Mouse (Mus musculus) liver, embryonic 14.5 days (tissue): ENCODE data around the gene Cd37. TPM values are rescaled to one million over a fixed set of nuclear protein-coding genes. Genes with fewer than 3 reads are reported as not detected.

Experiments used
- ATAC-seq: fragments of 200-750 bp; cut with Nextera tagmentation; 2 replicates; pipeline ENCODE4 v1.8.0; 2017; ENCODE audit warnings: moderate number of reproducible peaks, mild to moderate bottlenecking, moderate library complexity; ENCODE audit not compliant: insufficient read depth
- DNase-seq, 3 experiments: peaks; one replicate each; pipeline ENCODE4 v3.0.0-alpha.2; 2012 to 2013; ENCODE audit warnings: low read depth in 3 of 3, low spot score in 3 of 3
- H3K27ac ChIP-seq: fragments of 300-500 bp; sonication (generic); 2 replicates; pipeline ENCODE4 v1.5.1; 2014; ENCODE audit warnings: moderate library complexity, mild to moderate bottlenecking, control low read depth, inconsistent platforms
- H3K27me3 ChIP-seq: fragments of 300-500 bp; sonication (generic); 2 replicates; pipeline ENCODE4 v1.6.1; 2014; ENCODE audit warnings: mild to moderate bottlenecking, low read length, moderate library complexity; ENCODE audit not compliant: control insufficient read depth, insufficient read depth
- H3K36me3 ChIP-seq: fragments of 300-500 bp; sonication (generic); replicated peaks from 2 replicates; pipeline ENCODE4 v1.6.1; 2014; ENCODE audit warnings: low read depth; ENCODE audit not compliant: control insufficient read depth, insufficient read depth
- H3K4me1 ChIP-seq, 2 experiments: fragments of 200-500 bp in 1 of 2; fragments of 300-500 bp in 1 of 2; sonication (generic) in 1 of 2; replicated peaks; 2 replicates each; pipeline ENCODE4 v1.6.1; 2012 to 2014; ENCODE audit warnings: antibody characterized with exemption in 1 of 2, inconsistent platforms in 1 of 2, low read length in 1 of 2; ENCODE audit not compliant: control insufficient read depth in 2 of 2, insufficient read depth in 2 of 2
- H3K4me2 ChIP-seq: fragments of 300-500 bp; sonication (generic); 2 replicates; pipeline ENCODE4 v1.6.1; 2014; ENCODE audit warnings: low read depth, mild to moderate bottlenecking, control low read depth, moderate library complexity
- H3K4me3 ChIP-seq, 2 experiments: fragments of 200-500 bp in 1 of 2; fragments of 300-500 bp in 1 of 2; sonication (generic) in 1 of 2; 2 replicates each; pipeline ENCODE4 v1.5.1; 2012 to 2014; ENCODE audit warnings: low read depth in 2 of 2, low read length in 2 of 2, mild to moderate bottlenecking in 2 of 2, control low read depth in 1 of 2, inconsistent platforms in 1 of 2, moderate library complexity in 1 of 2; ENCODE audit not compliant: insufficient read depth in 1 of 2
- H3K9ac ChIP-seq: fragments of 300-500 bp; sonication (generic); replicated peaks from 2 replicates; pipeline ENCODE4 v1.6.1; 2014; ENCODE audit warnings: mild to moderate bottlenecking, control low read depth, moderate library complexity
- H3K9me3 ChIP-seq: fragments of 300-500 bp; sonication (generic); 2 replicates; pipeline ENCODE4 v1.6.1; 2016; ENCODE audit warnings: low read length, mixed read lengths; ENCODE audit not compliant: control insufficient read depth
- CTCF ChIP-seq: IDR thresholded peaks from 2 replicates; pipeline ENCODE4 v1.5.1; 2016; ENCODE audit warnings: antibody characterized with exemption, low read depth, control low read depth
- EP300 ChIP-seq: IDR thresholded peaks from 2 replicates; pipeline ENCODE4 v1.6.1; 2016; ENCODE audit warnings: antibody characterized with exemption, low read depth
- WGBS: fragments of 180-500 bp; shearing (Covaris S2); extraction: QIAGEN DNeasy Blood & Tissue Kit; methylation state at CpG from one replicate; pipeline ENCODE4 v1.1.7; 2014; ENCODE audit not compliant: insufficient replicate concordance; 5-methylcytosine and 5-hydroxymethylcytosine counted together
- polyA plus RNA-seq, 2 experiments: library from polyadenylated mRNA; depleted of rRNA in 1 of 2; stranded (reverse) in 1 of 2; unstranded in 1 of 2; fragments of >200 nt; fragmentation: Nextera tagmentation in 1 of 2; extraction: Ambion mirVana in 1 of 2; gene quantifications; 2 replicates each; pipeline versions ENCODE4 v1.2.1 to v1.2.3; 2012 to 2014

Cd37 gene
- polyA plus RNA-seq, 2 experiments: 9.0 to 10.5 TPM

DNA sequence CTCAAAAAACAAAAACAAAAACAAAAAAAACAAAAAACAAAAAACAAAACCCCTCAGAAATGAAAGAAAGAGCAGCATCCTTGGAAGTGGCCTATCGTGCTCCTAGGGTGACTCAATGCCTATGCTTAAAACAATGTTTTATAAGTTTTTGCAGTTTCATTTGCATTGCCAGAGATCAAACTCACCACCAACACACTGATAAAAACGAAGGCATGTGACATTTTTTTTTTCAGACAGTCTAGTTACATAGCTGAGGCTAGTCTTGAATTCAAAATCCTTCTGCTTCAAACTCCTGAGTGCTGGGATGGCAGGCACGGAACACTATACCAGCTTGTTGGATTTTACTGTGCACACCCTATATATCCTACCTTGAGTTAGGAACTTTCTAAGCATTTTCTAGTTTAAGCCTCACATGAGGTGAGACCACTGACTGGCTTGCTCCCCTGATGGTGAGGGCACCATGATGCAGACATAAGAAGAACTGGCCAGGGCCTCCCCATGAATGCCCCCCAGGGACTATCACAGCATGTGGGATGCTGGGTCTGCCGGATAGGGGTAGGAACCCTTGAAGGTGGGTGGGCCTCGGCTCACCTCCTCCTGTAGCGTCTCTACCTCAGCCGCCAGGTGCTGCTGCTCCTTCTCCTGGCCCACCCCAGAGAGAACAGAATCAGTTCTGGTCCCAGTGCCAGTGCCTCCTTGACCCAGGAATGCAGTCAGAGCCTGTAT lies 46.2 kb downstream of the Cd37 start:
- TF ChIP-seq CTCF (no peak), EP300 (no peak)
- no peak overlapping the region for H3K4me2 ChIP-seq
- DNase-seq (no peak), ATAC-seq (no peak)
- H3K9ac ChIP-seq: no peak overlapping the region
- H3K27ac ChIP-seq: no peak overlapping the region
- H3K9me3 ChIP-seq: no peaks in the 10 kb centered on the region
- H3K27me3 ChIP-seq: no peaks in the 10 kb centered on the region; the same call in none of the 2 replicates
- H3K4me3 ChIP-seq: no peak overlapping the region
- no peaks in the 10 kb centered on the region for H3K36me3 ChIP-seq
- no peaks in the 10 kb centered on the region for H3K4me1 ChIP-seq
- WGBS: 61% methylated on average over 7 of the region's 7 CpGs

DNA sequence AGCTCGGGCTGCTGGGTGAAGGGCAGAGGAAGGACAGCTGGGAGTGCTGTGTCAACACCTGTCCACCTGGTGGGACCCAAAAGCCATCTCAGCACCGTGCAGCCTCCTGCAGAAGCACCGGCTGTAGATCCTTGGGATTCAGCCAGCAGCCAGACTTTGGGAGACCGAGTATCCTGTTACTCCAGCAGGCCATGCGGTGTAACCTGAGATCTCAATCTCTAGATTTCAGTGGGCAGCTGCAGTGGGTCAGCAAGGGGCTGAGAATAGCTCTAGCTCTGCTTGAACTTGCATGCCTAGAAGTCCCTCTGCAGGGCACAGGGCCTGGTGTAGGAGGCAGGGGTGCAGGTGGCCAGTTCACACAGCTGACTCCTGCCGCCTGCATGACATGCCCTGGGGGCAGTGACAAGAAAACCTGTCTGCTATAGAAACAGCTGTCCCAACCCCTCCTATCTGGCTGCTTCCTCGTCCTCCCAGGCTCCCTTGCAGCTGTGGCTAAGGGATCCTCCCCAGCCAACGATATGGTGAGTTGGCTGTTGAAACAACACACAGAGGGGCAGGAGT lies 47.0 kb downstream of the Cd37 start:
- Histone ChIP-seq H3K4me1 (no peaks in the 10 kb centered on the region), H3K9ac (no peak overlapping the region), H3K27ac (no peak overlapping the region), H3K9me3 (no peaks in the 10 kb centered on the region), H3K4me2 (no peak overlapping the region), H3K27me3 (no peaks in the 10 kb centered on the region; the same call in none of the 2 replicates), H3K4me3 (no peak overlapping the region), H3K36me3 (no peaks in the 10 kb centered on the region)
- TF ChIP-seq EP300 (no peak), CTCF (no peak)
- no peak for ATAC-seq
- DNase-seq: no peak
- WGBS: 24% methylated on average over 8 of the region's 8 CpGs

DNA sequence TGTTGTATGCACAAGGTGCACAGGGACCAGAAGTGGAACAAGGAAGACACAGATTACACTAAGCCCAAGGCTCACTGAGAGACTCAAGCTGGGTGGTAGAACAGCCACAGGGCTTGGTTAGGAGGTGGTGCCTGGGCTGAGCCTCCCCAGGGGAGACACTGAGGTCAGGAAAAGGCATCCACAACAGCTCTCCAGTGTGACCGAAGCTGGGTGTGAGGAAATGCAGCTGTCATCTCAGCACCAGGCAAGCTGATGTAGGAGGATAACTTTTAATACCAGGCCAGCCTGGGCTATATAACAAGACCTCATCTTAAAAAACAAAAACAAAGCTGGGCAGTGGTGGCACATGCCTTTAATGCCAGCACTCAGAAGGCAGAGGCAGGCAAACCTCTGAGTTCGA lies 47.8 kb downstream of the Cd37 start:
- no peak overlapping the region for H3K9ac ChIP-seq
- 62% methylated on average over 2 of the region's 2 CpGs for WGBS
- H3K27me3 ChIP-seq: peaks cover 2% of the 10 kb centered on the region
- H3K27ac ChIP-seq: no peak overlapping the region
- no peaks in the 10 kb centered on the region for H3K9me3 ChIP-seq
- ATAC-seq (no peak), DNase-seq (no peak)
- H3K36me3 ChIP-seq: no peaks in the 10 kb centered on the region
- H3K4me2 ChIP-seq: no peak overlapping the region
- no peaks in the 10 kb centered on the region for H3K4me1 ChIP-seq
- no peak overlapping the region for H3K4me3 ChIP-seq
- TF ChIP-seq CTCF (no peak), EP300 (no peak)

DNA sequence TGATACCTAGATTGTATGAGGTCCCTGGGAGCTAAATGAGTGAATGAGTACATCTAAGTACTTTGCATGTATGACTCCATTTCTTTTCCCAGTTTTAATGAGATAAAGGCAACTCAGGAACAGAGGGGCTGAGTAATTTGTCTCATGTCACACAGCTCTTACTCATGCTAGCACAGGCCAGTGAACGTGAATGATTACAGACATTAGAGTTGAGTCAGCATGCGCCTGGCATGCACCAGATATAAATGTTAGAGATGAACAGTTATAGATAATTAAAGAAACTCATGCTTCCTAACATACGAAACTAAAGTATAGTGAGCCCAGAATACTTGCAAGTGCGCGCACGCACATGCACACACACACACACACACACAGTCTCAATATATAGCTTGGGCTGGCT lies 48.7 kb downstream of the Cd37 start:
- no peaks in the 10 kb centered on the region for H3K36me3 ChIP-seq
- ATAC-seq (no peak), DNase-seq (no peak)
- no peaks in the 10 kb centered on the region for H3K9me3 ChIP-seq
- no peak overlapping the region for H3K9ac ChIP-seq
- TF ChIP-seq EP300 (no peak), CTCF (no peak)
- no peak overlapping the region for H3K4me3 ChIP-seq
- H3K4me2 ChIP-seq: no peak overlapping the region
- H3K27ac ChIP-seq: no peak overlapping the region
- no peaks in the 10 kb centered on the region for H3K4me1 ChIP-seq
- 63% methylated on average over 6 of the region's 6 CpGs for WGBS
- peaks cover 2% of the 10 kb centered on the region; the same call in 1 of the 2 replicates for H3K27me3 ChIP-seq

DNA sequence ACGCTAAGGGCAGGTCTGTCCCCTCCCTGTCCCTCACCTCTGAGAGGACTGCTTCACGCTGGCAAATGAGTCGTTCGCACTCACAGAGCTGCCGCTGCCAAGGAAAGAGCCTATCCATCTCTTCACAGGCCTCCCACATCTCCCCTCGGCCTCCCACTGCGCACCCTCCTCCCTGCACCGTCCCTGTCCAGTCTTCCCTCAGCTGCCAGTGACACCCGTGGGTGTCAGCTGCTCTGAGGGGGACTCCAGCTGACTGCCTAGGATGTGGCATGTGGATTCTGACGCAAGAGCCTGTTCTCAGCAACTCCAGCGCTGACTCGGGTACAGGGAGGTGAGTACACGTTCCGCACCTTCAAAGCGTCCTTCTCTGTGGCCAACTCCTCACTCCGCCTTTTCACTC lies 49.3 kb downstream of the Cd37 start:
- H3K27ac ChIP-seq: no peak overlapping the region
- peaks cover 6% of the 10 kb centered on the region for H3K27me3 ChIP-seq
- H3K9ac ChIP-seq: no peak overlapping the region
- TF ChIP-seq EP300: no peak
- WGBS: 53% methylated on average over 16 of the region's 16 CpGs
- ATAC-seq: no peak
- no peak overlapping the region for H3K4me2 ChIP-seq
- DNase-seq: no peak
- H3K36me3 ChIP-seq: no peaks in the 10 kb centered on the region
- no peak overlapping the region for H3K4me3 ChIP-seq
- no peaks in the 10 kb centered on the region for H3K9me3 ChIP-seq
- H3K4me1 ChIP-seq: no peaks in the 10 kb centered on the region
